Mouse (Mus musculus) left cerebral cortex, postnatal 4 days (tissue): ENCODE results near the gene Olfr703. TPM values are rescaled to one million over a fixed set of nuclear protein-coding genes. Genes with fewer than 3 reads are reported as not detected.

Source experiments
- DNase-seq: peaks from one replicate; pipeline ENCODE4 v3.0.0-alpha.2; 2022
- intact Hi-C: fragments of 180-260 bp; cut with DNase I; formaldehyde crosslinking; loops from one replicate; pipeline ENCODE4 v1.15.1; 2025
- total RNA-seq, 2 experiments: library from RNA; stranded (reverse); gene quantifications; 2 replicates each; pipeline ENCODE4 v1.2.3; 2021

Gene Olfr703
- total RNA-seq: not detected

GRCm38 (mm10) chr7:106843060-106843459, at the start of gene Olfr703:
TSS of gene Olfr703 (plus strand) at chr7:106843360.
- intact Hi-C loops: no loop called here
- DNase-seq: no peak

- intact Hi-C loops: no loop called here
- no peak for DNase-seq
Observed at GRCm38 (mm10) chr7:106808734-106809133, 34.4 kb upstream of the Olfr703 start, which contains the start of gene Olfr700. TSS of gene Olfr700 (minus strand) at chr7:106808834.

GRCm38 (mm10) chr7:106813829-106814228, 29.3 kb upstream of the Olfr703 start, which contains the start of gene Olfr701:
TSS of gene Olfr701 (plus strand) at chr7:106814129.
- no peak for DNase-seq
- intact Hi-C loops: no loop called here

- no peak for DNase-seq
- intact Hi-C loops: no loop called here
Observed at GRCm38 (mm10) chr7:106815775-106816174, 27.4 kb upstream of the Olfr703 start.

- intact Hi-C loops: no loop called here
- DNase-seq: no peak
Observed at GRCm38 (mm10) chr7:106818414-106818813, 24.7 kb upstream of the Olfr703 start.

- intact Hi-C loops: no loop called here
- no peak for DNase-seq
Observed at GRCm38 (mm10) chr7:106833793-106834192, 9.4 kb upstream of the Olfr703 start, which contains the start of gene Olfr702. TSS of gene Olfr702 (minus strand) at chr7:106833893.

- no peak for DNase-seq
- intact Hi-C loops: no loop called here
Observed at GRCm38 (mm10) chr7:106862885-106863284, 19.7 kb downstream of the Olfr703 start, which contains the start of gene Olfr704. TSS of gene Olfr704 (plus strand) at chr7:106863185.

- intact Hi-C loops: no loop called here
- no peak for DNase-seq
Observed at GRCm38 (mm10) chr7:106876791-106877190, 33.6 kb downstream of the Olfr703 start, which contains the start of gene Olfr705. TSS of gene Olfr705 (minus strand) at chr7:106876891.

GRCm38 (mm10) chr7:106888062-106888461, 44.9 kb downstream of the Olfr703 start, which contains the start of gene Olfr706:
TSS of gene Olfr706 (minus strand) at chr7:106888162.
- DNase-seq: no peak
- intact Hi-C loops: no loop called here

Other genes starting within 250 kb of the Olfr703 start
- not detected for gene Olfr693, start 162.8 kb upstream of the Olfr703 start, total RNA-seq
- not detected for gene Olfr694, start 151.5 kb upstream of the Olfr703 start, total RNA-seq
- not detected for gene Olfr695, start 127.0 kb upstream of the Olfr703 start, total RNA-seq
- not detected for gene Olfr697, start 100.9 kb upstream of the Olfr703 start, total RNA-seq
- gene Olfr698, start 88.0 kb upstream of the Olfr703 start, total RNA-seq: not detected
- gene Olfr699, start 50.2 kb upstream of the Olfr703 start, total RNA-seq: not detected
- not detected for gene Olfr700, start 34.5 kb upstream of the Olfr703 start, total RNA-seq
- not detected for gene Olfr701, start 29.2 kb upstream of the Olfr703 start, total RNA-seq
- not detected for gene Olfr702, start 9.5 kb upstream of the Olfr703 start, total RNA-seq
- not detected for gene Olfr704, start 19.8 kb downstream of the Olfr703 start, total RNA-seq
- gene Olfr705, start 33.5 kb downstream of the Olfr703 start, total RNA-seq: not detected
- not detected for gene Olfr706, start 44.8 kb downstream of the Olfr703 start, total RNA-seq
- not detected for gene Olfr707, start 57.9 kb downstream of the Olfr703 start, total RNA-seq
- not detected for gene Olfr1532-ps1, start 64.6 kb downstream of the Olfr703 start, total RNA-seq
- gene Olfr709-ps1, start 88.9 kb downstream of the Olfr703 start, total RNA-seq: not detected
- not detected for gene Olfr710, start 105.0 kb downstream of the Olfr703 start, total RNA-seq
- not detected for gene Olfr6, start 120.6 kb downstream of the Olfr703 start, total RNA-seq
- gene Olfr711, start 132.1 kb downstream of the Olfr703 start, total RNA-seq: not detected
- not detected for gene Olfr2, start 162.7 kb downstream of the Olfr703 start, total RNA-seq
- not detected for gene Olfr713, start 187.8 kb downstream of the Olfr703 start, total RNA-seq
- not detected for gene Olfr714, start 227.6 kb downstream of the Olfr703 start, total RNA-seq
- not detected for gene Olfr17, start 249.9 kb downstream of the Olfr703 start, total RNA-seq